Mouse (Mus musculus): ENCODE data around the gene Nek5. TPM values are rescaled to one million over a fixed set of nuclear protein-coding genes. Genes with fewer than 3 reads are reported as not detected.

Gene Nek5
- polyA plus RNA-seq, 1 experiment from 2014 or later = 0.30 TPM

GRCm38 (mm10) chr8:22061126-22061525 is 63.7 kb downstream of the Nek5 start:
- under 1% methylated on average over 3 of the region's 3 CpGs for WGBS
- H3K9me3 ChIP-seq (ENCODE audit: control insufficient read depth, low read length) = 0 out of 2 replicates have a peak, but pooled peaks cover 4% of the 10 kb centered on the region
- H3K27ac ChIP-seq (replicated peaks in 1 of 2; ENCODE audit: control insufficient read depth in 1 of 2, insufficient read depth in 1 of 2, low read depth in 2 of 2, low read length in 2 of 2) = no peak overlapping the region
- H3K36me3 ChIP-seq (ENCODE audit: control insufficient read depth, insufficient read depth, low read length) = peaks cover 43% of the 10 kb centered on the region
- no peak for ATAC-seq (ENCODE audit: insufficient number of reproducible peaks, insufficient read depth, low FRiP score, low read depth)
- peaks cover 0 to 4% of the 10 kb centered on the region in 2 experiments; a peak in 1 of 4 replicates for H3K4me1 ChIP-seq (ENCODE audit: control insufficient read depth in 2 of 2, insufficient read depth in 2 of 2, low read length in 2 of 2)
- H3K9ac ChIP-seq (ENCODE audit: low read length) = peak overlapping the region; percentile 69
- H3K4me3 ChIP-seq (ENCODE audit: control insufficient read depth in 1 of 2, insufficient read depth in 1 of 2, low read depth in 1 of 2, low read length in 2 of 2) = peak overlapping the region in 1 of 2 experiments; percentile 85; a peak in 2 of 4 replicates
- peaks cover 18% of the 10 kb centered on the region for H3K27me3 ChIP-seq (ENCODE audit: control insufficient read depth, insufficient read depth, low read length)
- H3K4me2 ChIP-seq (ENCODE audit: low read length) = peak overlapping the region; percentile 97

GRCm38 (mm10) chr8:22060446-22060889 is 64.4 kb downstream of the Nek5 start, which contains the start of gene Alg11:
TSS of gene Alg11 (plus strand) at chr8:22060721.
- H3K4me3 ChIP-seq (ENCODE audit: control insufficient read depth in 1 of 2, insufficient read depth in 1 of 2, low read depth in 1 of 2, low read length in 2 of 2) = peak within 1 kb of the TSS; percentile 85 to 91
- WGBS = 0% methylated on average over 34 of the region's 36 CpGs
- peak within 1 kb of the TSS; percentile 80 for H3K9ac ChIP-seq (ENCODE audit: low read length)
- peaks cover 0 to 4% of the 10 kb centered on the region in 2 experiments; a peak in 1 of 4 replicates for H3K4me1 ChIP-seq (ENCODE audit: control insufficient read depth in 2 of 2, insufficient read depth in 2 of 2, low read length in 2 of 2)
- peak within 1 kb of the TSS; percentile 97 for H3K4me2 ChIP-seq (ENCODE audit: low read length)
- 0 out of 2 replicates have a peak, but pooled peaks cover 1% of the 10 kb centered on the region for H3K9me3 ChIP-seq (ENCODE audit: control insufficient read depth, low read length)
- peak; percentile 100 for ATAC-seq (ENCODE audit: insufficient number of reproducible peaks, insufficient read depth, low FRiP score, low read depth)
- peaks cover 18% of the 10 kb centered on the region for H3K27me3 ChIP-seq (ENCODE audit: control insufficient read depth, insufficient read depth, low read length)
- no peak within 1 kb of the TSS for H3K27ac ChIP-seq (replicated peaks in 1 of 2; ENCODE audit: control insufficient read depth in 1 of 2, insufficient read depth in 1 of 2, low read depth in 2 of 2, low read length in 2 of 2)
- peaks cover 37% of the 10 kb centered on the region for H3K36me3 ChIP-seq (ENCODE audit: control insufficient read depth, insufficient read depth, low read length)

DNA sequence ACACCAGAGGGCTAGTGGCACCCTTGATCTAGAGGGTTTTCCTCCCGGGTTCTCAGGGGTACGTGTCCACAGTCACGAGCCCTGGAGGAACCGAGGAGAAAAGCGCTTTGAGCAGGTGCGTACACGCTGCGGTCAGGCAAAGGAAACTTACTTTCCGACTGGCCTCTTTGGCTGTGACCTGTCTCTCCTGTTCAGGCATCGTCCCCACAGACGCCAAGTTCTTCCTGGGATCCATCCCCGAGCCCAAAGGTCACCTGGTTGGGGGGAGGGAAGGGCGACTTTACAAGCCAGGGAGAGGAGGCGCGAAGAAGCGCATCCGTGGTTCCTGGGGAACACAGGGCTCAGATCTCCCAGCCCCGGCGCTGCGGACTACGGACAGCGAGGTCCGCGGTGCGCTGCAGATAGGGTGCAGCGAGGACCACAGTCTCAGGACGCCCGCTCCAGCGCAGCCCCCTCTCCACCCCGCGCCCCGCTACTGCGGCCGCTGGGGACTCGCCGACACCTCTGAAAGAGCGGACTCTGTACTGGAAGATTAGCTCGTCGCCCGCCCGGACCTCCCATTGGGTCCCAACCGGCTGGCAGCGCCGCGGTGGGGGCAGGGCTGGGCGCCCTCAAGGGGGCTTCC is 64.9 kb downstream of the Nek5 start, which contains the start of gene Atp7b:
Gene Atp7b (minus strand): TSS at position 485 of the 625 bp plus-strand sequence.
- Histone ChIP-seq H3K9me3 (ENCODE audit: control insufficient read depth, low read length) (no peaks in the 10 kb centered on the region), H3K4me1 (ENCODE audit: control insufficient read depth in 2 of 2, insufficient read depth in 2 of 2, low read length in 2 of 2) (peaks cover 0 to 4% of the 10 kb centered on the region in 2 experiments; a peak in 1 of 4 replicates), H3K27me3 (ENCODE audit: control insufficient read depth, insufficient read depth, low read length) (peaks cover 18% of the 10 kb centered on the region), H3K4me3 (ENCODE audit: control insufficient read depth in 1 of 2, insufficient read depth in 1 of 2, low read depth in 1 of 2, low read length in 2 of 2) (peak within 1 kb of the TSS; percentile 85 to 91), H3K36me3 (ENCODE audit: control insufficient read depth, insufficient read depth, low read length) (peaks cover 31% of the 10 kb centered on the region), H3K4me2 (ENCODE audit: low read length) (peak within 1 kb of the TSS; percentile 97), H3K9ac (ENCODE audit: low read length) (peak within 1 kb of the TSS; percentile 80), H3K27ac (replicated peaks in 1 of 2; ENCODE audit: control insufficient read depth in 1 of 2, insufficient read depth in 1 of 2, low read depth in 2 of 2, low read length in 2 of 2) (no peak within 1 kb of the TSS)
- 1% methylated on average over 43 of the region's 46 CpGs for WGBS
- peak; percentile 79 for ATAC-seq (ENCODE audit: insufficient number of reproducible peaks, insufficient read depth, low FRiP score, low read depth)

GRCm38 (mm10) chr8:22059153-22059738 is 65.6 kb downstream of the Nek5 start:
- Histone ChIP-seq H3K4me2 (ENCODE audit: low read length) (peak overlapping the region; percentile 97), H3K36me3 (ENCODE audit: control insufficient read depth, insufficient read depth, low read length) (peaks cover 24% of the 10 kb centered on the region), H3K4me1 (ENCODE audit: control insufficient read depth in 2 of 2, insufficient read depth in 2 of 2, low read length in 2 of 2) (peaks cover 2 to 4% of the 10 kb centered on the region in 2 experiments; a peak in 2 of 4 replicates), H3K4me3 (ENCODE audit: control insufficient read depth in 1 of 2, insufficient read depth in 1 of 2, low read depth in 1 of 2, low read length in 2 of 2) (peak overlapping the region; percentile 66 to 85), H3K27me3 (ENCODE audit: control insufficient read depth, insufficient read depth, low read length) (peaks cover 18% of the 10 kb centered on the region), H3K27ac (replicated peaks in 1 of 2; ENCODE audit: control insufficient read depth in 1 of 2, insufficient read depth in 1 of 2, low read depth in 2 of 2, low read length in 2 of 2) (no peak overlapping the region), H3K9me3 (ENCODE audit: control insufficient read depth, low read length) (no peaks in the 10 kb centered on the region), H3K9ac (ENCODE audit: low read length) (peak overlapping the region; percentile 80)
- WGBS = 50% methylated on average over 11 of the region's 11 CpGs
- no peak for ATAC-seq (ENCODE audit: insufficient number of reproducible peaks, insufficient read depth, low FRiP score, low read depth)

DNA sequence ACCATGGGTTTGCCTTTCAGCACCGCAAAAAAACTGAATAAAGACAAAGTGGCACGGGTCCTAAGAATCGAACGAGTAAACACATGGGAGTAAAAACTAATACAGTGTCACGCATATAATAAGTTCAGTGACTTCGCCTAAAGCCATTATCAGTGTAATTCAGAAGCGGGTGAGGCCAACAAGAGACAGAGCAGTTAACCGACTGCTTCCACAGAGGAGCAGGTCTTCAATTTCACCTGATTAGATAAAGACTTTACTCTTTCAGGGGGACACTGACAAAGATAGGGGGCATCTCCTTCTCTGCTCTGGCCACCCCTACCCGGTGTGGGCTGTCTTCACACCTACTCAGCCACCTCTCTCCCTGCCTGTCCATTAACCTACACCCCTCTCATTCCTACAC is 66.5 kb downstream of the Nek5 start:
- no peak overlapping the region for H3K4me2 ChIP-seq (ENCODE audit: low read length)
- WGBS = 57% methylated on average over 9 of the region's 9 CpGs
- no peak for ATAC-seq (ENCODE audit: insufficient number of reproducible peaks, insufficient read depth, low FRiP score, low read depth)

DNA sequence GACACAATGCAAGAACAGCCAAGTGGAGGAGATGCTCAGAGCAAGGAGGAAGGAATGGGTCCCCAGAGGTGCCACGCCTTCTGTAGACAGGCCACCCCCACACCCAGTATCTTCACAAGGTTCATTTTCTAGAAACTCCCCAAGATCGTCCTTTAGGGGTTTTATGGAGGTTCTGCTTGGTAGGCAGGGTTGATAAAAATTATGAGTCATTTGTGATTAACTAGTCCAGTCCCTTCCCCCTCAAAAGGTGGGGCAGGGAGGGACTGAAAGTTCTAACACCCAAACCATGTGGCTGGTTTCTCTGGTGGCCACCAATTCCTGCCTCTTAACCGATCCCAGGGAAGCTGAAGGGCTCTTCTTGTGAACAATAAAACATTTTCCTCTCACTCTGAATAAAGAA is 68.0 kb downstream of the Nek5 start:
- H3K27me3 ChIP-seq (ENCODE audit: control insufficient read depth, insufficient read depth, low read length) = peaks cover 18% of the 10 kb centered on the region
- no peak overlapping the region for H3K4me2 ChIP-seq (ENCODE audit: low read length)
- WGBS = 77% methylated on average over 3 of the region's 3 CpGs
- H3K36me3 ChIP-seq (ENCODE audit: control insufficient read depth, insufficient read depth, low read length) = peaks cover under 1% of the 10 kb centered on the region; the same call in 1 of the 2 replicates
- H3K27ac ChIP-seq (replicated peaks in 1 of 2; ENCODE audit: control insufficient read depth in 1 of 2, insufficient read depth in 1 of 2, low read depth in 2 of 2, low read length in 2 of 2) = no peak overlapping the region
- H3K4me3 ChIP-seq (ENCODE audit: control insufficient read depth in 1 of 2, insufficient read depth in 1 of 2, low read depth in 1 of 2, low read length in 2 of 2) = no peak overlapping the region
- H3K9ac ChIP-seq (ENCODE audit: low read length) = no peak overlapping the region
- no peaks in the 10 kb centered on the region for H3K9me3 ChIP-seq (ENCODE audit: control insufficient read depth, low read length)
- ATAC-seq (ENCODE audit: insufficient number of reproducible peaks, insufficient read depth, low FRiP score, low read depth) = no peak
- H3K4me1 ChIP-seq (ENCODE audit: control insufficient read depth in 2 of 2, insufficient read depth in 2 of 2, low read length in 2 of 2) = peaks cover 2 to 4% of the 10 kb centered on the region in 2 experiments; a peak in 2 of 4 replicates

More for the DNA sequence above, 66.5 kb downstream of the Nek5 start:
- H3K27ac ChIP-seq (replicated peaks in 1 of 2; ENCODE audit: control insufficient read depth in 1 of 2, insufficient read depth in 1 of 2, low read depth in 2 of 2, low read length in 2 of 2) = no peak overlapping the region
- no peaks in the 10 kb centered on the region for H3K9me3 ChIP-seq (ENCODE audit: control insufficient read depth, low read length)
- H3K9ac ChIP-seq (ENCODE audit: low read length) = no peak overlapping the region
- H3K4me1 ChIP-seq (ENCODE audit: control insufficient read depth in 2 of 2, insufficient read depth in 2 of 2, low read length in 2 of 2) = peaks cover 2 to 4% of the 10 kb centered on the region in 2 experiments; a peak in 2 of 4 replicates
- H3K4me3 ChIP-seq (ENCODE audit: control insufficient read depth in 1 of 2, insufficient read depth in 1 of 2, low read depth in 1 of 2, low read length in 2 of 2) = no peak overlapping the region
- peaks cover 18% of the 10 kb centered on the region for H3K27me3 ChIP-seq (ENCODE audit: control insufficient read depth, insufficient read depth, low read length)
- H3K36me3 ChIP-seq (ENCODE audit: control insufficient read depth, insufficient read depth, low read length) = peaks cover 16% of the 10 kb centered on the region

GRCm38 (mm10) chr8:22055492-22055877 is 69.4 kb downstream of the Nek5 start:
- H3K4me3 ChIP-seq (ENCODE audit: control insufficient read depth in 1 of 2, insufficient read depth in 1 of 2, low read depth in 1 of 2, low read length in 2 of 2) = no peak overlapping the region
- H3K9ac ChIP-seq (ENCODE audit: low read length) = no peak overlapping the region
- no peak for ATAC-seq (ENCODE audit: insufficient number of reproducible peaks, insufficient read depth, low FRiP score, low read depth)
- H3K4me1 ChIP-seq (ENCODE audit: control insufficient read depth in 2 of 2, insufficient read depth in 2 of 2, low read length in 2 of 2) = peaks cover 0 to 2% of the 10 kb centered on the region in 2 experiments; a peak in 1 of 4 replicates
- H3K9me3 ChIP-seq (ENCODE audit: control insufficient read depth, low read length) = no peaks in the 10 kb centered on the region
- H3K27me3 ChIP-seq (ENCODE audit: control insufficient read depth, insufficient read depth, low read length) = peaks cover 18% of the 10 kb centered on the region
- H3K4me2 ChIP-seq (ENCODE audit: low read length) = no peak overlapping the region
- 97% methylated on average over 2 of the region's 2 CpGs for WGBS
- H3K36me3 ChIP-seq (ENCODE audit: control insufficient read depth, insufficient read depth, low read length) = no peaks in the 10 kb centered on the region
- no peak overlapping the region for H3K27ac ChIP-seq (replicated peaks in 1 of 2; ENCODE audit: control insufficient read depth in 1 of 2, insufficient read depth in 1 of 2, low read depth in 2 of 2, low read length in 2 of 2)

Measured in heart, embryonic 14.5 days (tissue).